Mouse (Mus musculus) liver, adult (tissue): Measurements from ENCODE around the gene Rps12-ps3.

Experiments used
- GATA4 ChIP-seq: IDR thresholded peaks from 2 replicates; pipeline ENCODE4 v1.6.1; 2014; ENCODE audit warnings: mild to moderate bottlenecking, low read length; ENCODE audit not compliant: insufficient replicate concordance

Gene Rps12-ps3

GRCm38 (mm10) chr19:59345081-59345657, 23.1 kb downstream of the Rps12-ps3 start:
- TF ChIP-seq GATA4: no peak

GRCm38 (mm10) chr19:59345658-59346283, 23.7 kb downstream of the Rps12-ps3 start, which contains the start of gene Pdzd8:
Gene Pdzd8, minus strand, starts transcription at chr19:59345780.
- peak; percentile 19; the same call in 1 of the 2 replicates for TF ChIP-seq GATA4

- no peak for TF ChIP-seq GATA4
These were observed 24.2 kb downstream of the Rps12-ps3 start for GRCm38 (mm10) chr19:59346325-59346724.

- no peak for TF ChIP-seq GATA4
These were observed 27.4 kb downstream of the Rps12-ps3 start for GRCm38 (mm10) chr19:59349329-59349960.

GRCm38 (mm10) chr19:59350273-59350903, 28.3 kb downstream of the Rps12-ps3 start:
- no peak for TF ChIP-seq GATA4

GRCm38 (mm10) chr19:59351151-59351889, 29.2 kb downstream of the Rps12-ps3 start:
- TF ChIP-seq GATA4: no peak

- TF ChIP-seq GATA4: no peak
These were observed 30.7 kb downstream of the Rps12-ps3 start for GRCm38 (mm10) chr19:59352760-59353159.

- TF ChIP-seq GATA4: no peak
These were observed 32.8 kb downstream of the Rps12-ps3 start for GRCm38 (mm10) chr19:59354906-59355305.

GRCm38 (mm10) chr19:59356388-59356787, 34.3 kb downstream of the Rps12-ps3 start:
- no peak for TF ChIP-seq GATA4

GRCm38 (mm10) chr19:59356843-59357595, 34.9 kb downstream of the Rps12-ps3 start:
- no peak for TF ChIP-seq GATA4

GRCm38 (mm10) chr19:59357878-59358277, 35.8 kb downstream of the Rps12-ps3 start:
- no peak for TF ChIP-seq GATA4

GRCm38 (mm10) chr19:59359202-59359601, 37.1 kb downstream of the Rps12-ps3 start:
- no peak for TF ChIP-seq GATA4

GRCm38 (mm10) chr19:59360486-59360896, 38.4 kb downstream of the Rps12-ps3 start:
- no peak for TF ChIP-seq GATA4

- TF ChIP-seq GATA4: no peak
These were observed 40.6 kb downstream of the Rps12-ps3 start for GRCm38 (mm10) chr19:59362646-59363045.
